Mouse (Mus musculus): Measurements from ENCODE around the gene Lpin1.

GRCm38 (mm10) chr12:16642000-16642399 is 31.2 kb upstream of the Lpin1 start:
- TF ChIP-seq CTCF (IDR thresholded peaks at IDR 0.05; ENCODE audit: low read depth) (peak; percentile 24; the same call in 1 of the 2 replicates), EP300 (optimal IDR thresholded peaks at IDR 0.05) (no peak)
